Mouse (Mus musculus) limb, embryonic 12.5 days (tissue): ENCODE measurements around the gene Nfatc2. TPM values are rescaled to one million over a fixed set of nuclear protein-coding genes. Genes with fewer than 3 reads are reported as not detected.

Experiments
- ATAC-seq: fragments of 200-750 bp; cut with Nextera tagmentation; 2 replicates; pipeline ENCODE4 v1.8.0; 2017; ENCODE audit warnings: low read depth, moderate TSS enrichment; ENCODE audit not compliant: insufficient number of reproducible peaks, insufficient read depth, low FRiP score, low TSS enrichment
- H3K27ac ChIP-seq: fragments of 300-500 bp; sonication (generic); 2 replicates; pipeline ENCODE4 v1.5.1; 2016; ENCODE audit warnings: mild to moderate bottlenecking, moderate library complexity
- H3K27me3 ChIP-seq: fragments of 300-500 bp; sonication (generic); 2 replicates; pipeline ENCODE4 v1.6.1; 2016; ENCODE audit warnings: mild to moderate bottlenecking, moderate library complexity
- H3K36me3 ChIP-seq: fragments of 300-500 bp; sonication (generic); 2 replicates; pipeline ENCODE4 v1.6.1; 2016; ENCODE audit warnings: mild to moderate bottlenecking, moderate library complexity
- H3K4me1 ChIP-seq: fragments of 300-500 bp; sonication (generic); replicated peaks from 2 replicates; pipeline ENCODE4 v1.6.1; 2016
- H3K4me2 ChIP-seq: fragments of 300-500 bp; sonication (generic); 2 replicates; pipeline ENCODE4 v1.6.1; 2016; ENCODE audit warnings: mild to moderate bottlenecking, moderate library complexity
- H3K4me3 ChIP-seq: fragments of 300-500 bp; sonication (generic); replicated peaks from 2 replicates; pipeline ENCODE4 v1.5.1; 2016; ENCODE audit warnings: mild to moderate bottlenecking
- H3K9ac ChIP-seq: fragments of 300-500 bp; sonication (generic); replicated peaks from 2 replicates; pipeline ENCODE4 v1.6.1; 2016; ENCODE audit warnings: mild to moderate bottlenecking, moderate library complexity
- H3K9me3 ChIP-seq: fragments of 300-500 bp; sonication (generic); 2 replicates; pipeline ENCODE4 v1.6.1; 2016; ENCODE audit warnings: mild to moderate bottlenecking, moderate library complexity
- WGBS: fragments of 180-500 bp; shearing (Covaris S2); methylation state at CpG from one replicate; pipeline ENCODE4 v1.1.7; 2016; 5-methylcytosine and 5-hydroxymethylcytosine counted together
- polyA plus RNA-seq: library from polyadenylated mRNA; unstranded; fragments of >200 nt; fragmentation: Nextera tagmentation; extraction: Ambion mirVana; gene quantifications from 2 replicates; pipeline ENCODE4 v1.2.1, GENCODE M21; 2016

Nfatc2 gene
- polyA plus RNA-seq, 1 experiment from 2014 or later = 5.3 TPM

GRCm38 (mm10) chr2:168553541-168553961, 47.9 kb downstream of the Nfatc2 start:
- WGBS = 18% methylated on average over 18 of the region's 18 CpGs
- peak overlapping the region; percentile 8; the same call in 1 of the 2 replicates for H3K4me2 ChIP-seq
- H3K36me3 ChIP-seq = no peaks in the 10 kb centered on the region
- H3K9me3 ChIP-seq = no peaks in the 10 kb centered on the region
- H3K27me3 ChIP-seq = peaks cover 23% of the 10 kb centered on the region
- H3K9ac ChIP-seq = 0 out of 2 replicates have a peak overlapping the region, but pooled peaks have one; percentile 23
- H3K4me1 ChIP-seq = peaks cover 77% of the 10 kb centered on the region
- H3K27ac ChIP-seq = 0 out of 2 replicates have a peak overlapping the region, but pooled peaks have one; percentile 17
- no peak overlapping the region for H3K4me3 ChIP-seq
- ATAC-seq = no peak

- 12% methylated on average over 5 of the region's 5 CpGs for WGBS
- H3K27ac ChIP-seq = peak overlapping the region; percentile 54
- 0 out of 2 replicates have a peak overlapping the region, but pooled peaks have one; percentile 19 for H3K4me2 ChIP-seq
- peaks cover 85% of the 10 kb centered on the region for H3K4me1 ChIP-seq
- H3K9me3 ChIP-seq = no peaks in the 10 kb centered on the region
- no peak overlapping the region for H3K9ac ChIP-seq
- peaks cover 29% of the 10 kb centered on the region for H3K27me3 ChIP-seq
- ATAC-seq = no peak
- no peaks in the 10 kb centered on the region for H3K36me3 ChIP-seq
- H3K4me3 ChIP-seq = no peak overlapping the region
Observed at GRCm38 (mm10) chr2:168552405-168552804, 49.1 kb downstream of the Nfatc2 start.

GRCm38 (mm10) chr2:168551218-168551617, 50.2 kb downstream of the Nfatc2 start:
- no peaks in the 10 kb centered on the region for H3K9me3 ChIP-seq
- no peak overlapping the region for H3K9ac ChIP-seq
- no peak for ATAC-seq
- H3K27me3 ChIP-seq = peaks cover 29% of the 10 kb centered on the region
- no peaks in the 10 kb centered on the region for H3K36me3 ChIP-seq
- H3K4me1 ChIP-seq = peaks cover 78% of the 10 kb centered on the region
- no peak overlapping the region for H3K4me2 ChIP-seq
- 90% methylated on average over 7 of the region's 7 CpGs for WGBS
- no peak overlapping the region for H3K4me3 ChIP-seq
- no peak overlapping the region for H3K27ac ChIP-seq

GRCm38 (mm10) chr2:168549326-168549725, 52.1 kb downstream of the Nfatc2 start:
- Histone ChIP-seq H3K9me3 (no peaks in the 10 kb centered on the region), H3K27me3 (peaks cover 21% of the 10 kb centered on the region), H3K4me2 (no peak overlapping the region), H3K4me1 (peaks cover 78% of the 10 kb centered on the region), H3K27ac (peak overlapping the region; percentile 69), H3K9ac (no peak overlapping the region), H3K4me3 (no peak overlapping the region), H3K36me3 (no peaks in the 10 kb centered on the region)
- no peak for ATAC-seq
- WGBS = 57% methylated on average over 12 of the region's 12 CpGs

GRCm38 (mm10) chr2:168548008-168548407, 53.4 kb downstream of the Nfatc2 start:
- Histone ChIP-seq H3K27me3 (peaks cover 13% of the 10 kb centered on the region), H3K4me3 (no peak overlapping the region), H3K27ac (no peak overlapping the region), H3K9ac (no peak overlapping the region), H3K36me3 (no peaks in the 10 kb centered on the region), H3K4me2 (no peak overlapping the region), H3K4me1 (peaks cover 78% of the 10 kb centered on the region), H3K9me3 (no peaks in the 10 kb centered on the region)
- no peak for ATAC-seq
- 68% methylated on average over 4 of the region's 4 CpGs for WGBS

DNA sequence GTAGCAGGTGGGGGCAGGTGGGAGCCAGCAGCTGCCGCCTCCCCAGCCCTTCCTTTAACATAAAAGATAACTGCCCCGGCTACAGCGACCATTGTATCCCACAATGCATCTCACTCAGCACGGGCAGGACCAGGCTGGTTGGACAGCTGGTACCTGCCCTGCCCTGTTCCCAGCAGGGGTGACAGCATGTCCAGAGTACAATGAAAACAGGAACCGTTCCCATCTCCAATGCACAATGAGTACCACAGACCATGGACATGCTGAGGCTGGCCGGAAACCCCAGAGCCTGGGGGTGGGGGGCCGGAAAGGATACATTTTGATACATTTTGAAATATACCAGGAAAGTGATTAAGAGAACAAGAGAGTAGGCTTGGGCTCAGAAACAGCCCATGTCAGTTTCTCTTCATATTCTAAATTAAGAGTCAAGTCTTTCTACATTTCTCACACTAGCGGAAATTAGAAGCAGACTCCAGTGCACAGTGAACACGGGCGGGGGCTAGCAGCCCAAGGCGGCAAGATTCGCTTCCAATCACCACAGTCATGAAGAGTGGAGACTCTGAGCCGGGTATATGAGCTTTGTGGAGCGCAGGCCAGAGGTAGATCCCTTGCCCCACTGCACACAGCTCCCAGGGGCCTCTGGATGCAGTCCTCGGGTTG, 55.4 kb downstream of the Nfatc2 start:
- 44% methylated on average over 15 of the region's 15 CpGs for WGBS
- peaks cover 11% of the 10 kb centered on the region for H3K27me3 ChIP-seq
- peaks cover 63% of the 10 kb centered on the region for H3K4me1 ChIP-seq
- 0 out of 2 replicates have a peak overlapping the region, but pooled peaks have one; percentile 27 for H3K9ac ChIP-seq
- no peaks in the 10 kb centered on the region for H3K9me3 ChIP-seq
- H3K27ac ChIP-seq = peak overlapping the region; percentile 70
- H3K4me3 ChIP-seq = no peak overlapping the region
- 0 out of 2 replicates have a peak overlapping the region, but pooled peaks have one; percentile 6 for H3K4me2 ChIP-seq
- ATAC-seq = no peak
- no peaks in the 10 kb centered on the region for H3K36me3 ChIP-seq

GRCm38 (mm10) chr2:168544102-168544501, 57.4 kb downstream of the Nfatc2 start:
- H3K4me3 ChIP-seq = no peak overlapping the region
- H3K27me3 ChIP-seq = peaks cover 15% of the 10 kb centered on the region
- 22% methylated on average over 13 of the region's 13 CpGs for WGBS
- peaks cover 60% of the 10 kb centered on the region for H3K4me1 ChIP-seq
- peak overlapping the region; percentile 62 for H3K27ac ChIP-seq
- H3K4me2 ChIP-seq = peak overlapping the region; percentile 18; the same call in 1 of the 2 replicates
- ATAC-seq = peak; percentile 38; the same call in 1 of the 2 replicates
- H3K9me3 ChIP-seq = no peaks in the 10 kb centered on the region
- H3K36me3 ChIP-seq = no peaks in the 10 kb centered on the region
- no peak overlapping the region for H3K9ac ChIP-seq

DNA sequence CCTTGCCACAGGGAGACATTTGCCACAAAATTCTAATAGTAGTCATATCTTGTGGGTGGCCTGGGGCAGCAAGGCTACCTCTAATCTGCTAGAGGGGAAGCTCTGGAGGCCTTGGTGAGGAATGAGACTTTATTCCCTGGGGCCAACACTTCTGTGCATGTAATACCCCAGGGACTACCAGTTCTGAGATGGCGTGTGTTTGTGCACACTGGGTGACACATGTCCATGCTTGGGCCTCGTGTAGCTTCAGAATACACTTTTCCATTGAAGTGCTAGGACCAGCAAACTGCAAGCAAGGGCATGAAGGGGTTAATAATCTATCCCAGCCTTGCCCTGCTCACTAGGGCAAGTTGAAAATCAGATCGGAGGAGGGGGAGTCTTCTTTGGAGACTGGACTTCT, 58.4 kb downstream of the Nfatc2 start:
- Histone ChIP-seq H3K27me3 (peaks cover 16% of the 10 kb centered on the region), H3K9me3 (no peaks in the 10 kb centered on the region), H3K27ac (no peak overlapping the region), H3K36me3 (no peaks in the 10 kb centered on the region), H3K4me3 (no peak overlapping the region), H3K4me1 (peaks cover 50% of the 10 kb centered on the region), H3K9ac (no peak overlapping the region), H3K4me2 (no peak overlapping the region)
- ATAC-seq = no peak
- WGBS = 57% methylated on average over 3 of the region's 3 CpGs

DNA sequence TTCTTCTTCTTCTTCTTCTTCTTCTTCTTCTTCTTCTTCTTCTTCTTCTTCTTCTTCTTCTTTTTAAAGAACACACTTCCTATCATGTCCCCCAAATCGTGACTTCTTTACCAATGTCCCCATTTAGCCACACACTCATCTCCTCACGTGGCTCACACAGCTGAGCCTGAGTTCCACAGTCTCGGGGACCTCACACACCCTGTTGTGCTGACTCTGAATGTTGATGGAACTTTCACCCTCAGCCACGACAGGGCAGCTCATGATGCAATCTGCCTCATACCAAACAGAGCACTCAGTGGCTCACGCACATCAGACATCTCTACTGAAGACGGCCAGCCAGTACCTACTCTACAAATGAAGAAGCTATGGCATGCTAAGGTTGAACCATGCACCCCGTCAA, 60.2 kb downstream of the Nfatc2 start:
- Histone ChIP-seq H3K4me3 (no peak overlapping the region), H3K4me1 (peaks cover 40% of the 10 kb centered on the region), H3K4me2 (no peak overlapping the region), H3K36me3 (no peaks in the 10 kb centered on the region), H3K27ac (no peak overlapping the region), H3K9me3 (no peaks in the 10 kb centered on the region), H3K27me3 (peaks cover 10% of the 10 kb centered on the region), H3K9ac (no peak overlapping the region)
- no peak for ATAC-seq
- WGBS = 73% methylated on average over 7 of the region's 7 CpGs

DNA sequence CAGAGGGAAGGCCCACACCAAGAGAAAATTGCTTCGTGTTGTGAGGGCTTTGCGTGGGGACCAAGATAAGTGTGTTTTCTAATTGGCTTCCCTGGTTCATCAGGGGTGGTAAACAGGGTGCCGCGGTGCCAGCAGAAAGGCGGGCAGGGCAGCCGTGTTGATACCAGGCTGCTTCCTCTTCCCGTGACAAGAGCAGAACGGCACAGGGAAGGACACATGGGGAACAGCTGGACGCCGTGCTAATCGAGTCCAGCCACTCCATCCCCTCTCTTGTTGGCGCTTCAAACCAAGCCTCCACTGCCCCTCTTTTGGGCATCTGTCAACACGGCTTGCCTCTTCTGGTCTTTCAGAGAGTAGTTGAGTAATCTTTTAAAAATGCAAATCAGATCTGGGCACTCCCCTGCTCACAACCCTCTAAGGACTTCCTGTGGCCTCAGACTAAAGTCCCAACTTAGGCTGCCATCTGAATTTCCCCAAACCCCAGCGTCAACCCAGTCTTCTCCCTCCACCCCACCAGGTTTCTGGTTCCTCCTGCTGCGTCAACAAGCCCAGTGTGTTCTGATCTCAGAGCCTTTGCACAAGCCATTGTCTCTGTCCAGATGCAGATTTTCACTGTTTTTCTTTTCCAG, 61.7 kb downstream of the Nfatc2 start:
- 55% methylated on average over 15 of the region's 15 CpGs for WGBS
- no peak overlapping the region for H3K9ac ChIP-seq
- no peak overlapping the region for H3K4me3 ChIP-seq
- peaks cover 9% of the 10 kb centered on the region for H3K27me3 ChIP-seq
- H3K4me1 ChIP-seq = peaks cover 26% of the 10 kb centered on the region
- H3K36me3 ChIP-seq = peaks cover 2% of the 10 kb centered on the region; the same call in 1 of the 2 replicates
- no peak overlapping the region for H3K4me2 ChIP-seq
- H3K9me3 ChIP-seq = no peaks in the 10 kb centered on the region
- 0 out of 2 replicates have a peak overlapping the region, but pooled peaks have one; percentile 31 for H3K27ac ChIP-seq
- no peak for ATAC-seq

- no peak for ATAC-seq
- Histone ChIP-seq H3K4me2 (no peak overlapping the region), H3K4me3 (no peak overlapping the region), H3K4me1 (peaks cover 19% of the 10 kb centered on the region), H3K36me3 (peaks cover 2% of the 10 kb centered on the region; the same call in 1 of the 2 replicates), H3K9me3 (no peaks in the 10 kb centered on the region), H3K27ac (no peak overlapping the region), H3K9ac (no peak overlapping the region), H3K27me3 (peaks cover 9% of the 10 kb centered on the region)
- 89% methylated on average over 6 of the region's 6 CpGs for WGBS
Observed at GRCm38 (mm10) chr2:168539026-168539425, 62.4 kb downstream of the Nfatc2 start.
